Mouse (Mus musculus) cerebellum, adult 2 months (tissue): ENCODE measurements around the gene Robo2. TPM values are rescaled to one million over a fixed set of nuclear protein-coding genes. Genes with fewer than 3 reads are reported as not detected.
A peak's percentile ranks its signal among the peaks of the same experiment; 100 is the strongest.

Source experiments
- DNase-seq, 2 experiments: peaks; one replicate each; pipeline ENCODE4 v3.0.0; 2021
- H3K27ac ChIP-seq: fragments of 200-500 bp; 2 replicates; pipeline ENCODE4 v1.5.1; 2012; ENCODE audit warnings: low read length, control low read depth, inconsistent platforms; ENCODE audit not compliant: insufficient read depth
- H3K27me3 ChIP-seq: fragments of 200-500 bp; 2 replicates; pipeline ENCODE4 v1.6.1; 2012; ENCODE audit warnings: inconsistent platforms, mild to moderate bottlenecking, low read length, moderate library complexity; ENCODE audit not compliant: control insufficient read depth, insufficient read depth
- H3K4me1 ChIP-seq: fragments of 200-500 bp; 2 replicates; pipeline ENCODE4 v1.6.1; 2011; ENCODE audit warnings: low read length; ENCODE audit not compliant: control insufficient read depth, insufficient read depth
- H3K4me3 ChIP-seq: fragments of 200-500 bp; replicated peaks from 2 replicates; pipeline ENCODE3; 2011; ENCODE audit warnings: mild to moderate bottlenecking, low read depth, low read length, control low read depth; ENCODE audit not compliant: insufficient read depth
- CTCF ChIP-seq: fragments of 200-500 bp; IDR thresholded peaks from 2 replicates; pipeline ENCODE4 v1.5.1; 2011; ENCODE audit warnings: low read depth, mild to moderate bottlenecking, control low read depth, low read length, moderate library complexity, borderline replicate concordance; ENCODE audit not compliant: insufficient read depth
- POLR2A ChIP-seq: fragments of 200-500 bp; IDR thresholded peaks from 2 replicates; pipeline ENCODE4 v1.6.1; 2011; ENCODE audit warnings: low read length, control low read depth, borderline replicate concordance; ENCODE audit not compliant: insufficient read depth
- WGBS: fragments of 180-500 bp; shearing (Covaris S2); methylation state at CpG from one replicate; pipeline ENCODE4 v1.1.7; 2018; 5-methylcytosine and 5-hydroxymethylcytosine counted together
- polyA plus RNA-seq: library from polyadenylated mRNA; depleted of rRNA; stranded (reverse); fragments of >200 nt; gene quantifications from 2 replicates; pipeline ENCODE4 v1.2.3, GENCODE M21; 2012; rRNA removed

The Robo2 gene
- polyA plus RNA-seq = 18.7 and 20.1 TPM in 2 replicates

GRCm38 (mm10) chr16:74411481-74412251 is at the start of gene Robo2:
Gene Robo2, minus strand, starts transcription at chr16:74411825.
- no peak for TF ChIP-seq CTCF
- TF ChIP-seq POLR2A = no peak
- no peaks in the 10 kb centered on the region for H3K27me3 ChIP-seq
- peak within 1 kb of the TSS; percentile 91 for H3K4me3 ChIP-seq
- no peaks in the 10 kb centered on the region for H3K4me1 ChIP-seq
- DNase-seq = peak; percentile 49 to 66
- WGBS = 0% methylated on average over 43 of the region's 43 CpGs
- no peak within 1 kb of the TSS for H3K27ac ChIP-seq

GRCm38 (mm10) chr16:74458138-74458537 is 46.5 kb upstream of the Robo2 start:
- 90% methylated on average over 3 of the region's 3 CpGs for WGBS
- Histone ChIP-seq H3K4me3 (no peak overlapping the region), H3K4me1 (no peaks in the 10 kb centered on the region), H3K27me3 (no peaks in the 10 kb centered on the region), H3K27ac (no peak overlapping the region)
- DNase-seq = no peak
- TF ChIP-seq CTCF (no peak), POLR2A (no peak)

DNA sequence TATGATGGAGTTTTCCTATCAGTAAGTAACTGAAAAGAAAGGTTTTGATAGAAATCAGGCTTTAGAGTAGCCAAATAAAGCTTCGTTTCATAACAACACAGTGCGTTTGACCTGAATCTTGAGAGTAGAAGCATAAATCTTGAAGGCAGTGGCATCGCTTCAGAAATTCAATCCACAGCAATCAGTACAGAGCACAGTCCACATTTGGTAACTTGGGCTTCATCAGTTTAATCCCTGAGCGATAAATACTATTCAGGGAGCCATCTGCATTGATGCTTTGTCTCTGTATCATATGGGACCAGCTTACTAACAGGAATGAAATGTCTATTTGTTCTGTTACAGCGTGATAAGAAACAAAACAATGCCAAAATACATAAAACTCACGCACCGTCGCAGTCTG is 46.1 kb upstream of the Robo2 start:
- no peaks in the 10 kb centered on the region for H3K4me1 ChIP-seq
- no peak for TF ChIP-seq POLR2A
- TF ChIP-seq CTCF = no peak
- no peak for DNase-seq
- 92% methylated on average over 8 of the region's 8 CpGs for WGBS
- H3K27ac ChIP-seq = no peak overlapping the region
- H3K4me3 ChIP-seq = no peak overlapping the region
- H3K27me3 ChIP-seq = no peaks in the 10 kb centered on the region

GRCm38 (mm10) chr16:74456808-74457470 is 45.3 kb upstream of the Robo2 start:
- 86% methylated on average over 5 of the region's 5 CpGs for WGBS
- TF ChIP-seq CTCF (no peak), POLR2A (no peak)
- H3K27ac ChIP-seq = no peak overlapping the region
- no peaks in the 10 kb centered on the region for H3K27me3 ChIP-seq
- no peak for DNase-seq
- H3K4me3 ChIP-seq = no peak overlapping the region
- no peaks in the 10 kb centered on the region for H3K4me1 ChIP-seq

GRCm38 (mm10) chr16:74455179-74455578 is 43.6 kb upstream of the Robo2 start:
- no peaks in the 10 kb centered on the region for H3K27me3 ChIP-seq
- H3K27ac ChIP-seq = no peak overlapping the region
- H3K4me3 ChIP-seq = no peak overlapping the region
- H3K4me1 ChIP-seq = no peaks in the 10 kb centered on the region
- TF ChIP-seq POLR2A (no peak), CTCF (no peak)
- no peak for DNase-seq
- WGBS = 30% methylated on average over 2 of the region's 2 CpGs

DNA sequence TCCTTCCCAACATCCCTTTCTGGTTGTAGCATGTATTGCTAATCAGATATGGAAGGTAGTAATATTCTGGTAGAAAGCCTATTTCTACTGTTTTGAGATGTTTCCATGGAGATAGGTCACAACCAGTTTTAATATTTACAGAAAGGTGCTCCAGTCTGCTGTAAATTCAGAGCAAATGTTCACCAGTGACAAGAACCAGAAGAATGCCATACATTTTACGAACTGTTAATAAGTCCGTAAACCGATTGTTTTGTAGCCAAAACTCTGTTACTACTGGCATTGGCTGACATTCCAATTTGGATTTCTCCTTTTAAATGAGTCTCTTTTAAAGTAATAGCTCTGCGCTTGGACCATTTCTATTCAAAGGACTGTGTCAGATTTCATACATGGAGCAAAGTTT is 36.4 kb upstream of the Robo2 start:
- Histone ChIP-seq H3K27ac (no peak overlapping the region), H3K27me3 (no peaks in the 10 kb centered on the region), H3K4me1 (no peaks in the 10 kb centered on the region), H3K4me3 (no peak overlapping the region)
- no peak for DNase-seq
- 85% methylated on average over 4 of the region's 4 CpGs for WGBS
- no peak for TF ChIP-seq POLR2A
- no peak for TF ChIP-seq CTCF

GRCm38 (mm10) chr16:74427071-74427470 is 15.4 kb upstream of the Robo2 start:
- H3K27me3 ChIP-seq = no peaks in the 10 kb centered on the region
- no peak overlapping the region for H3K4me3 ChIP-seq
- no peak for DNase-seq
- 43% methylated on average over 2 of the region's 2 CpGs for WGBS
- TF ChIP-seq POLR2A (no peak), CTCF (no peak)
- H3K27ac ChIP-seq = no peak overlapping the region
- no peaks in the 10 kb centered on the region for H3K4me1 ChIP-seq

DNA sequence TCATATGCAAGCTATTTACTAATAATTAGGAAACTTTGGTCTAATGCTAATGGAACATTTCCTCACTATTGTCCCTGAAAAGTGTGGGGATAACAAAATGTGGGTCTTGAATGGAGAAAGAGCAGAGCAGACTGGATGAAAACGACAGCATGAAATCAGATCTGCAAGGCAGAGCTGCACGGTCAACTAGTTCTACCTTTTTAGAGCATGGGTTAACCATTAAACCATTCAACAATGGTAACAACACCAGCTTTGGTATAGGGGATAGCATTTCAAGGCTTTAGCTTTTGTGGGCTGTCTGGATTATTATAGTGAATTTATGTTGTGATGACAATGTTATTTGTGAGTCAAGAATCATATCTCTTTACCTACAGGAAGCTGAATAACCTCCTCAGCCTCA is 8.7 kb upstream of the Robo2 start:
- DNase-seq = no peak
- no peak overlapping the region for H3K27ac ChIP-seq
- no peaks in the 10 kb centered on the region for H3K27me3 ChIP-seq
- 64% methylated on average over 2 of the region's 2 CpGs for WGBS
- no peaks in the 10 kb centered on the region for H3K4me1 ChIP-seq
- TF ChIP-seq CTCF (no peak), POLR2A (no peak)
- no peak overlapping the region for H3K4me3 ChIP-seq
